Mouse (Mus musculus) erythroblast, embryonic 14.5 days (primary cell): ENCODE data around the gene Smpd3.

Source experiments
- GATA1 ChIP-seq: IDR thresholded peaks from 2 replicates; pipeline ENCODE4 v1.6.1; 2012; ENCODE audit warnings: low read length, inconsistent platforms, mixed read lengths
- TAL1 ChIP-seq: IDR thresholded peaks from 3 replicates; pipeline ENCODE4 v1.6.1; 2012; ENCODE audit warnings: low read length, inconsistent platforms, mixed read lengths

GRCm38 (mm10) chr8:106313120-106313737 is 24.6 kb downstream of the Smpd3 start:
- TF ChIP-seq TAL1 (no peak), GATA1 (no peak)
